Mouse (Mus musculus) frontal cortex, adult 2 months (tissue): ENCODE results near the gene Stk38. TPM values are rescaled to one million over a fixed set of nuclear protein-coding genes. Genes with fewer than 3 reads are reported as not detected.

ENCODE experiments used
- DNase-seq, 2 experiments: peaks; one replicate each; pipeline ENCODE4 v3.0.0; 2022; ENCODE audit warnings: low spot score in 1 of 2; ENCODE audit errors: extremely low spot score in 1 of 2
- polyA plus RNA-seq: library from polyadenylated mRNA; depleted of rRNA; stranded (reverse); fragments of >200 nt; gene quantifications from 2 replicates; pipeline ENCODE4 v1.2.3, GENCODE M21; 2012

Gene Stk38
- polyA plus RNA-seq, 1 experiment, result 86.2 TPM

- DNase-seq, result no peak
These were observed 40.7 kb downstream of the Stk38 start for GRCm38 (mm10) chr17:28967021-28967610.

- no peak for DNase-seq
These were observed 46.2 kb downstream of the Stk38 start for GRCm38 (mm10) chr17:28961596-28961995.

GRCm38 (mm10) chr17:28960597-28960996 is 47.2 kb downstream of the Stk38 start:
- DNase-seq, result no peak

DNA sequence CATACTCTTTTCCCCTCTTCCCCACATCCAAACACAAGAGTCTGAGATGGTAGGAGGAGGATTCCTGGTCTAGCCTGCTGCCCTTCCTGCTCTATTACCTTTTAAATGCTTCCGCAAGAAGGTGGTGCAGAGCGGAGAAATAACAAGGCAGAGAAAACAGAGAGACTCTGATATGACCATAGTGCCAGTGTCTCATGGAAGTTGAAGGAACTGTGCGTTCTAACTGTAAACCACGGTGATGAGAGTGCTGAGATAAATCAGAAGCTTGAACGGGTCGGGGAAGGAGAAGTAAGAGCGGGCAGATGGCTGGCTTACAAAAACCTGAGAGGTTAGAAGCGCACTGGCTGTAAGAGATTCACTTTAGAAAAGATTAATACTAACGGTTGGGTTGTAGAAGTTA is 53.4 kb downstream of the Stk38 start:
- no peak for DNase-seq

DNA sequence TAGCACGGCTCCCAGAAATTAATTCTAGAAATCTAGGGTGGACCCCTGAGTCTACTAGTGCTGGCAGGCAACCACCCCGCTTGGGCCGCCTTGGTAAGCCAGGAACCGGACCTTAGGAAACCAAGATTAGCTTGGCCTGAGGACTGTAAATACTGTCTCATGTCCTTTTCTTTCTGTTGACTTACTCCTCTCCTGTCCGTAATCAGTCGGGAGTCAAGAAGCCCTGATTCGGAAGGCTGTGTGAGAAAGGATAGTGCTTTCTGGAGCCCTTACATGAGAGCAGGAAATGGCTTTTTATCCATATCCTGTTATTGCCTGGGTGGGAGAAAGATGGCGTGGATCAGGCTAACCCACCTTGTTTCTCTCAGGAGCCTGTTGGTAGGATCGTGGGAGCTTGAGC is 54.5 kb downstream of the Stk38 start:
- DNase-seq, result no peak

DNA sequence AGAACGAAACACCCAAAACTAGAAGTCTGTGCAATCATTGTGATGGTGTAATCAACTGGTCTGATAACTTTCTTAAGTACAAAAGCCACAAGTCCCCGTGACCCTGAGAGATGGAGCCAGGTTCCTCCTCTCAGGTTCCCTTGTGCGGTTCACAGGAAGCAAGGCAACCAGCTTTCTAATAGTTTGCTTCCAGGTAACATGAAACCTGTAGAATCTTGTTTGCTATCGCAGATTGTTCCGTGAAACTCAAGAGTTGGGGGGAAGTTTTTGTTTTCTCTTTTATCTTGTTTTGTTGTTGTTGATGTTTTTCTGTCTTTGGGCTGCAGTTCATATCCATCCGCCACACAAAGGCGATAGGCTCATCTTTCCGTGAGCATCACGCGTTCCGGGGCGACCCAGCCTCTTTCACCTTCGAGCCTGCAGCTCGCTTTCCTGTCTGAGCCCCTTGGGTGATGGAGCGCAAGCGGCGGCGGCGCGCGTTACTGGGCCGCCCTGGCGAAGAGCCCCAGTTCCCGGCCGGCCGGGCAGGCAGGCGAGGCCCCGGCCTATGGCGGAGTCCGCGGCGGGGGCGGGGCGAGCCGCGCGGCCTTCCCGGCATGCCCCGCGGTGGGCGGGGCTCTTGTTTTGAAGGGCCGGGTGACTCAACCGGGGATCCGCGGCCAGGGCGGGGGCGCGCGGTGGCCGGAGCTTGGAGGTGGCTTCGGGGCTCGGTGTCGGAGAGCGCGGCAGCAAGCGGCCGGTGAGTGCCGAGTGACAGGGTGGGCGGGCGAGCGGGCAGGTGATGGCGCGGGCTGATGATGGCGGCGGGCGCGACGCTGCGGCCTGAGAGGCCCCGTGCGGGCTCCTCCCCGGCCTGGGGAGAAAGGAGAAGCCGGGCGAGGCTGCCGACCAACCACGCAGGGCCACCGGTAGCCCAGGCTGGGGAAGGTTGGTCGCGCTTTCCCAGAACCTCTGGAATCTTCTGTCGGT is 55.7 kb downstream of the Stk38 start, which contains the start of gene Kctd20:
Gene Kctd20 (plus strand): TSS at position 120 of the 969 bp plus-strand sequence.
- peak; percentile 61 to 89 for DNase-seq

GRCm38 (mm10) chr17:28950751-28951150 is 57.0 kb downstream of the Stk38 start:
- DNase-seq, result no peak

DNA sequence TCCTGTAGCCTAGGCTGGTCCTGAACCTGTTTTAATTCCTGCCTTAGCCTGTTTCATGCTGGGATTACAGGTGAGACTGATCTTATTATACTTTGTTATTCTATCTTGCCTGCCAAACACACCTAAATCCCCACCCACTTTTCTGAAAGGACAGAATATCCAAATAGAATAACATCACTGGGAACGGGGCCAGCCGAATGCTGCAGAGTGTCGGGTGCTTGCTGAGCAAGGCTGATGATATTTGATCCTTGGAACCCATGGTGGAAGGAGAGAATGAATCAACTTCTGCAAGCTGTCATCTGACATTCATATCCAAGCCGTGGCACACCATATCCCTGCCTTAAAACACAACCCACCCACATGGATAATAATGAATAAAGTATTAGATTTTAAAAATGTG is 59.1 kb downstream of the Stk38 start:
- no peak for DNase-seq

DNA sequence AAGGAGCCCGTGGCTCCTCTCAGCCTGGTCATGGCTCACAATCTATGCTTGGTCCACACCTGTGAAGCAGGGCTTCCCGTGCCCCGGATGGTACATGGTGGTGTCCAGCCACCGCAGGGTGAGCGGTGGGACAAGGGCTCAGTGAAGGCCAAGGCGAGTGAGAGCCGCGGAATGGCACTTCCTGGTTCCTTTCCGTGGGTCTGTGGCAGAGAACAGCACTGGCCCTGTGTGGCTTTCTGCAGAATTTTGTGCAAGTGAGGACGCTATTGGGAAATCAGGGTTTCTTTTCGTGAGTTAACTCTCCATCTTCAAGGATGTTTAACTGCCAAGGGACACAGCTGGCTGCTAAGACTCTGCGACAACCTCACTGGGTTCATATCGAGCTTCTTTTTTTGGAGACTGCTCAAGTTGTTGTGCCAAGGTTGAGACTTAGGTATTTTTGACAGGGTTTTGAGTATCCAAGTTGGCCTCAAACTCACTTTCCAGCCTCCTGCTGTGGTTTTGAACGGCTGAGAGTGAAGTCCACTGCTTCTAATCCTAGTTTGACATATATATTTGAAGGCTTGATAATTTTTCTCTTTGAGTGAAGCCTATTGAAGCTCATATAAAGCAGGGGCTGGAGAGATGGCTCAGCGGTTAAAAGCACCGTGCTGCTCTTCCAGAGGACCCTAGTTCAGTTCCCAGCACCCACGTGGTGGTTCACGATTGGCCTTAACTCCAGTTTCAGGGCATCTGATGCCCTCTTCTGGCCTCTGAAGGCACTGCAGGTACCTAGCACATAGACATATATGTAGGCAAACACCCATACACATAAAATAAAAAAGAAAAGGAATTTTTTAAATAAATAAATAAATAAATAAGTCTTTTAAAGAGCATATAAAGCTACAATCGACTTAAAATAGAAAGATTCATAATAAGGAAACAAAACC is 60.5 kb downstream of the Stk38 start:
- DNase-seq, result no peak

GRCm38 (mm10) chr17:28944481-28944880 is 63.3 kb downstream of the Stk38 start:
- DNase-seq, result no peak

- no peak for DNase-seq
These were observed 64.1 kb downstream of the Stk38 start, which contains the start of gene Pxt1 for GRCm38 (mm10) chr17:28943740-28944139. Gene Pxt1 (minus strand): TSS chr17:28943840.

GRCm38 (mm10) chr17:28942101-28942500 is 65.7 kb downstream of the Stk38 start:
- no peak for DNase-seq

GRCm38 (mm10) chr17:28940776-28941555 is 66.8 kb downstream of the Stk38 start:
- no peak for DNase-seq

GRCm38 (mm10) chr17:28936622-28937345 is 71.0 kb downstream of the Stk38 start:
- no peak for DNase-seq

DNA sequence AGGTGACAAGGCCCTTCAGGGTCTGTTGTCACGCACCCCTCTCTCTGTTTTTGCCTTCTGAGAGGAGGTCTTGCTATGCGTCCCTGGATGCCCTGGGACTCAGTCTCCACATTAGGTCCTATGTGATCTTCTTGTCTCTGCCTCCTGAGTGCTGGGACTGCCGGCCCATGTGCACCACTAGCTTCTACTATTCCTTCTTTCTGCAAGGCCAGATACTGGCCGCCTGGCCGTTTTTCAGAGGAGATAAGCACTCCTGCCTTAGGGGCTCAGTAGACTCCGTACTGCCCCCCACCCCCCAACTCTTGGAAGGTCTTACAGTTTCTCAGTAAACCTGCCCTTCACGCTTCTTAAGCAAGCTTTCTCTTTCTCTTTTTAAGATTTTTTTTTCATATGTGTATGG is 71.7 kb downstream of the Stk38 start:
- no peak for DNase-seq

DNA sequence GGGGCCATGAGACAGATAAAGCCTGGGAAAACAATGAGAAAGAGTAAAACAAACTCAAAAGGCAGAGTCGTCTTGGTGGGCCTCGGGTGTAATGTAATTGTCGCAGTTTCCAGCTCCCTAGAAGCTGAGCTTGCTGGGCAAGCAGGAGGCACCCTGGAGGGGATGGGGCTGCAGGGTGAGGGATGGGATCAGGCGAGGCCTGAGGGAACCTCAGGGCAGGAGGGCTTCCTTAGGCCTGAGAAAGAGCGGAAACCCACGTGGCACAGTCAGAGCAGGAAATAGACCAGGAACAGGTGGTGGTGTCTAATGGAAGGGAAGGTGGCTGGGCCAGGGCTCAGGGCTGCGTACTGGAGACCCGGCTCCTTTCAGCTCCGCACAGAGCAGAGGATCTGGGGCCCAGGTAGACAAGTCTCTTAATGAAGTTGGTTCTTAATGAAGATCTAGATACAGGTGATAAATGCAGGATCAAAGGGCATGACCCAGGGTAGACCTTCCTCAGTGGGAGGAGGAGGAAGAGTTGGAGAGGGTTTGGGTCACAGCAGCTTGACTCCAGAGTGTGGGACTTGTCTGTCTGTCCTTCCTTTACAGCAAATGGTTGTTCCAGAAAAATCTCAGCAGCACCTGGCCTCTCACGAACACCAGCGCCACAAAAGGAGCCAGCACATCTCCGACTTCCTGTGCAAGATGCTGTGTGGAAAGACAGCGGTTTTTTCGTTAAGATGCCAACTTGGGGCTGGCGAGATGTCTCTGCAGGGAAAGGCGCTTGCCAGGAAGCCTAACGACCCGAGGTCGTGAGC is 73.5 kb downstream of the Stk38 start:
- DNase-seq, result no peak

GRCm38 (mm10) chr17:28932274-28932673 is 75.5 kb downstream of the Stk38 start:
- DNase-seq, result no peak

GRCm38 (mm10) chr17:28931436-28932211 is 76.2 kb downstream of the Stk38 start:
- no peak for DNase-seq
